Mouse (Mus musculus) monocyte, adult 59 days (primary cell): ENCODE results near the gene Rassf3. TPM values are rescaled to one million over a fixed set of nuclear protein-coding genes. Genes with fewer than 3 reads are reported as not detected.

ENCODE experiments used
- total RNA-seq, 2 experiments: library from RNA; stranded (reverse); gene quantifications; one replicate each; pipeline ENCODE4 v1.2.4; 2023

Rassf3 gene
- 100 to 1,000 TPM; 174 to 180 TPM for total RNA-seq

GRCm38 (mm10) chr10:121476190-121476967, at the start of gene Rassf3:
TSS of gene Rassf3 (minus strand) at chr10:121476347.

GRCm38 (mm10) chr10:121364801-121365564, 111.2 kb downstream of the Rassf3 start, which contains the start of gene Gns:
TSS of gene Gns (plus strand) at chr10:121365090.

Other genes starting within 250 kb of the Rassf3 start
- gene Tbc1d30, start 125.1 kb downstream of the Rassf3 start, total RNA-seq = 1 to 10 TPM; 4.0 to 4.3 TPM
- 100 to 1,000 TPM; 426 to 463 TPM for gene Gns, start 111.3 kb downstream of the Rassf3 start, total RNA-seq
- 10 to 100 TPM; 71.7 to 87.3 TPM for gene Tbk1, start 110.4 kb upstream of the Rassf3 start, total RNA-seq
- gene Xpot, start 150.0 kb upstream of the Rassf3 start, total RNA-seq = 10 to 100 TPM; 26.1 to 33.0 TPM
- not detected for gene D930020B18Rik, start 165.2 kb upstream of the Rassf3 start, total RNA-seq